Mouse (Mus musculus): ENCODE measurements around the gene Pam16. TPM values are rescaled to one million over a fixed set of nuclear protein-coding genes. Genes with fewer than 3 reads are reported as not detected.

Pam16 gene
- polyA plus RNA-seq, 1 experiment = 40.4 TPM

GRCm38 (mm10) chr16:4654706-4655105 lies 29.9 kb upstream of the Pam16 start:
- no peak overlapping the region for H3K4me3 ChIP-seq (ENCODE audit: control insufficient read depth, insufficient read depth, low read length)
- 95% methylated on average over 10 of the region's 10 CpGs for WGBS
- TF ChIP-seq CTCF (IDR thresholded peaks at IDR 0.05; ENCODE audit: borderline replicate concordance, control insufficient read depth, extremely low read depth, insufficient read depth, low read length, poor library complexity) (no peak), POLR2A (IDR thresholded peaks at IDR 0.05; ENCODE audit: control insufficient read depth, extremely low read depth, insufficient read depth, low read length, poor library complexity) (no peak)
- peaks cover 40% of the 10 kb centered on the region for H3K36me3 ChIP-seq (ENCODE audit: control insufficient read depth, insufficient read depth, low read length)
- peaks cover 9% of the 10 kb centered on the region; the same call in 1 of the 2 replicates for H3K4me1 ChIP-seq (replicated peaks; ENCODE audit: control insufficient read depth, insufficient read depth, low read length)
- no peak for DNase-seq
- H3K27ac ChIP-seq (ENCODE audit: control insufficient read depth, insufficient read depth, low read length) = no peak overlapping the region
- H3K27me3 ChIP-seq (ENCODE audit: control insufficient read depth, insufficient read depth, low read length) = no peaks in the 10 kb centered on the region

- WGBS = 95% methylated on average over 4 of the region's 4 CpGs
- Histone ChIP-seq H3K36me3 (ENCODE audit: control insufficient read depth, insufficient read depth, low read length) (peaks cover 42% of the 10 kb centered on the region), H3K4me3 (ENCODE audit: control insufficient read depth, insufficient read depth, low read length) (no peak overlapping the region), H3K27me3 (ENCODE audit: control insufficient read depth, insufficient read depth, low read length) (no peaks in the 10 kb centered on the region), H3K4me1 (replicated peaks; ENCODE audit: control insufficient read depth, insufficient read depth, low read length) (no peaks in the 10 kb centered on the region), H3K27ac (ENCODE audit: control insufficient read depth, insufficient read depth, low read length) (no peak overlapping the region)
- TF ChIP-seq CTCF (IDR thresholded peaks at IDR 0.05; ENCODE audit: borderline replicate concordance, control insufficient read depth, extremely low read depth, insufficient read depth, low read length, poor library complexity) = no peak
- no peak for TF ChIP-seq POLR2A (IDR thresholded peaks at IDR 0.05; ENCODE audit: control insufficient read depth, extremely low read depth, insufficient read depth, low read length, poor library complexity)
- no peak for DNase-seq
Observed at GRCm38 (mm10) chr16:4652707-4653416, 28.1 kb upstream of the Pam16 start.

GRCm38 (mm10) chr16:4651624-4652023 lies 26.8 kb upstream of the Pam16 start:
- WGBS = 83% methylated on average over 7 of the region's 7 CpGs
- H3K4me1 ChIP-seq (replicated peaks; ENCODE audit: control insufficient read depth, insufficient read depth, low read length) = no peaks in the 10 kb centered on the region
- H3K4me3 ChIP-seq (ENCODE audit: control insufficient read depth, insufficient read depth, low read length) = no peak overlapping the region
- H3K36me3 ChIP-seq (ENCODE audit: control insufficient read depth, insufficient read depth, low read length) = peaks cover 45% of the 10 kb centered on the region
- no peak overlapping the region for H3K27ac ChIP-seq (ENCODE audit: control insufficient read depth, insufficient read depth, low read length)
- TF ChIP-seq CTCF (IDR thresholded peaks at IDR 0.05; ENCODE audit: borderline replicate concordance, control insufficient read depth, extremely low read depth, insufficient read depth, low read length, poor library complexity) (no peak), POLR2A (IDR thresholded peaks at IDR 0.05; ENCODE audit: control insufficient read depth, extremely low read depth, insufficient read depth, low read length, poor library complexity) (no peak)
- no peaks in the 10 kb centered on the region for H3K27me3 ChIP-seq (ENCODE audit: control insufficient read depth, insufficient read depth, low read length)
- no peak for DNase-seq

- Histone ChIP-seq H3K27ac (ENCODE audit: control insufficient read depth, insufficient read depth, low read length) (no peak overlapping the region), H3K4me1 (replicated peaks; ENCODE audit: control insufficient read depth, insufficient read depth, low read length) (no peaks in the 10 kb centered on the region), H3K27me3 (ENCODE audit: control insufficient read depth, insufficient read depth, low read length) (no peaks in the 10 kb centered on the region), H3K36me3 (ENCODE audit: control insufficient read depth, insufficient read depth, low read length) (peaks cover 45% of the 10 kb centered on the region), H3K4me3 (ENCODE audit: control insufficient read depth, insufficient read depth, low read length) (no peak overlapping the region)
- WGBS = 95% methylated on average over 1 of the region's 1 CpGs
- TF ChIP-seq POLR2A (IDR thresholded peaks at IDR 0.05; ENCODE audit: control insufficient read depth, extremely low read depth, insufficient read depth, low read length, poor library complexity) (no peak), CTCF (IDR thresholded peaks at IDR 0.05; ENCODE audit: borderline replicate concordance, control insufficient read depth, extremely low read depth, insufficient read depth, low read length, poor library complexity) (no peak)
- no peak for DNase-seq
Observed at GRCm38 (mm10) chr16:4651081-4651480, 26.3 kb upstream of the Pam16 start.

GRCm38 (mm10) chr16:4650161-4650560 lies 25.4 kb upstream of the Pam16 start:
- TF ChIP-seq POLR2A (IDR thresholded peaks at IDR 0.05; ENCODE audit: control insufficient read depth, extremely low read depth, insufficient read depth, low read length, poor library complexity) (no peak), CTCF (IDR thresholded peaks at IDR 0.05; ENCODE audit: borderline replicate concordance, control insufficient read depth, extremely low read depth, insufficient read depth, low read length, poor library complexity) (no peak)
- no peak overlapping the region for H3K27ac ChIP-seq (ENCODE audit: control insufficient read depth, insufficient read depth, low read length)
- no peak overlapping the region for H3K4me3 ChIP-seq (ENCODE audit: control insufficient read depth, insufficient read depth, low read length)
- WGBS = 97% methylated on average over 3 of the region's 3 CpGs
- DNase-seq = no peak
- H3K36me3 ChIP-seq (ENCODE audit: control insufficient read depth, insufficient read depth, low read length) = peaks cover 37% of the 10 kb centered on the region
- H3K27me3 ChIP-seq (ENCODE audit: control insufficient read depth, insufficient read depth, low read length) = no peaks in the 10 kb centered on the region
- H3K4me1 ChIP-seq (replicated peaks; ENCODE audit: control insufficient read depth, insufficient read depth, low read length) = no peaks in the 10 kb centered on the region

- Histone ChIP-seq H3K36me3 (ENCODE audit: control insufficient read depth, insufficient read depth, low read length) (peaks cover 33% of the 10 kb centered on the region), H3K27ac (ENCODE audit: control insufficient read depth, insufficient read depth, low read length) (no peak overlapping the region)
Observed at GRCm38 (mm10) chr16:4649692-4650091, 24.9 kb upstream of the Pam16 start.

More at GRCm38 (mm10) chr16:4649692-4650091, 24.9 kb upstream of the Pam16 start:
- TF ChIP-seq CTCF (IDR thresholded peaks at IDR 0.05; ENCODE audit: borderline replicate concordance, control insufficient read depth, extremely low read depth, insufficient read depth, low read length, poor library complexity) (no peak), POLR2A (IDR thresholded peaks at IDR 0.05; ENCODE audit: control insufficient read depth, extremely low read depth, insufficient read depth, low read length, poor library complexity) (no peak)
- 95% methylated on average over 11 of the region's 11 CpGs for WGBS
- Histone ChIP-seq H3K4me1 (replicated peaks; ENCODE audit: control insufficient read depth, insufficient read depth, low read length) (no peaks in the 10 kb centered on the region), H3K4me3 (ENCODE audit: control insufficient read depth, insufficient read depth, low read length) (no peak overlapping the region), H3K27me3 (ENCODE audit: control insufficient read depth, insufficient read depth, low read length) (no peaks in the 10 kb centered on the region)
- DNase-seq = no peak

All from thymus, adult 2 months (tissue).